Mouse (Mus musculus) C2C12 (cell line): ENCODE results near the gene Lmtk2. TPM values are rescaled to one million over a fixed set of nuclear protein-coding genes. Genes with fewer than 3 reads are reported as not detected.

Source experiments
- H3K27me3 ChIP-seq: one replicate; pipeline ENCODE4 v1.6.1; 2011; ENCODE audit not compliant: control insufficient read depth, insufficient read depth, insufficient read length
- H3K36me3 ChIP-seq: one replicate; pipeline ENCODE4 v1.6.1; 2011; ENCODE audit not compliant: control insufficient read depth, insufficient read depth
- H3K4me3 ChIP-seq: one replicate; pipeline ENCODE4 v1.5.1; 2011; ENCODE audit warnings: mild to moderate bottlenecking, control low read depth; ENCODE audit not compliant: poor library complexity, insufficient read depth, severe bottlenecking
- H3K79me2 ChIP-seq: one replicate; pipeline ENCODE4 v1.6.1; 2011; ENCODE audit not compliant: control insufficient read depth, insufficient read depth
- H3K79me3 ChIP-seq: one replicate; pipeline ENCODE4 v1.6.1; 2011; ENCODE audit warnings: low read depth, control low read depth
- H3ac ChIP-seq: one replicate; pipeline ENCODE3; 2011; ENCODE audit warnings: low read depth; ENCODE audit not compliant: control insufficient read depth, insufficient read length
- CEBPB ChIP-seq: IDR thresholded peaks from one replicate; pipeline ENCODE4 v1.6.1; 2011; ENCODE audit warnings: low read depth, mild to moderate bottlenecking, control low read depth, moderate library complexity
- CTCF ChIP-seq: IDR thresholded peaks from one replicate; pipeline ENCODE4 v1.5.1; 2011; ENCODE audit not compliant: control insufficient read depth, insufficient read depth, insufficient read length
- FOSL1 ChIP-seq: IDR thresholded peaks from one replicate; pipeline ENCODE4 v1.8.0; 2011; ENCODE audit warnings: mild to moderate bottlenecking, low read length; ENCODE audit not compliant: poor library complexity, insufficient read depth, severe bottlenecking
- MAX ChIP-seq: IDR thresholded peaks from one replicate; pipeline ENCODE4 v1.6.1; 2011; ENCODE audit warnings: mild to moderate bottlenecking, control low read depth
- MYOD1 ChIP-seq: IDR thresholded peaks from one replicate; pipeline ENCODE4 v1.6.1; 2011; ENCODE audit warnings: low read depth; ENCODE audit not compliant: control insufficient read depth, insufficient read length
- MYOG ChIP-seq: IDR thresholded peaks from one replicate; pipeline ENCODE4 v1.6.1; 2011; ENCODE audit not compliant: control insufficient read depth, insufficient read length; ENCODE audit errors: extremely low read depth
- USF1 ChIP-seq: IDR thresholded peaks from one replicate; pipeline ENCODE4 v1.6.1; 2011; ENCODE audit warnings: low read depth, mild to moderate bottlenecking, control low read depth, moderate library complexity
- polyA plus RNA-seq: library from polyadenylated mRNA; unstranded; fragments of >200 nt; fragmentation: generic; extraction: Trizol; gene quantifications from one replicate; pipeline ENCODE4 v1.2.1, GENCODE M21; 2012; ENCODE audit warnings: missing spikeins

Gene Lmtk2
- polyA plus RNA-seq, 1 experiment = 4.9 TPM

- Histone ChIP-seq H3K79me3 (no peaks in the 10 kb centered on the region), H3ac (no peak overlapping the region), H3K27me3 (no peaks in the 10 kb centered on the region), H3K4me3 (no peak overlapping the region), H3K79me2 (no peaks in the 10 kb centered on the region), H3K36me3 (no peaks in the 10 kb centered on the region)
- TF ChIP-seq CEBPB (no peak), FOSL1 (no peak), MYOG (no peak), CTCF (no peak), MAX (no peak), USF1 (no peak), MYOD1 (no peak)
Observed at GRCm38 (mm10) chr5:144226220-144226619, 126.0 kb downstream of the Lmtk2 start.

- TF ChIP-seq FOSL1 (no peak), USF1 (no peak), CTCF (no peak), MAX (no peak), MYOD1 (no peak), MYOG (no peak)
- H3K4me3 ChIP-seq = no peak overlapping the region
- no peaks in the 10 kb centered on the region for H3K36me3 ChIP-seq
- no peaks in the 10 kb centered on the region for H3K79me3 ChIP-seq
- no peak overlapping the region for H3ac ChIP-seq
- H3K79me2 ChIP-seq = no peaks in the 10 kb centered on the region
- no peaks in the 10 kb centered on the region for H3K27me3 ChIP-seq
Observed at GRCm38 (mm10) chr5:144230216-144230615, 130.0 kb downstream of the Lmtk2 start.

GRCm38 (mm10) chr5:144231410-144231809 is 131.2 kb downstream of the Lmtk2 start:
- H3K4me3 ChIP-seq = no peak overlapping the region
- H3K27me3 ChIP-seq = no peaks in the 10 kb centered on the region
- H3K79me3 ChIP-seq = no peaks in the 10 kb centered on the region
- TF ChIP-seq USF1 (no peak), MYOG (no peak), CTCF (no peak), MYOD1 (no peak), CEBPB (no peak), FOSL1 (no peak), MAX (no peak)
- H3K36me3 ChIP-seq = no peaks in the 10 kb centered on the region
- no peaks in the 10 kb centered on the region for H3K79me2 ChIP-seq
- H3ac ChIP-seq = no peak overlapping the region

- Histone ChIP-seq H3K79me3 (no peaks in the 10 kb centered on the region), H3K27me3 (no peaks in the 10 kb centered on the region), H3K4me3 (no peak overlapping the region), H3ac (no peak overlapping the region), H3K79me2 (no peaks in the 10 kb centered on the region), H3K36me3 (no peaks in the 10 kb centered on the region)
- TF ChIP-seq USF1 (no peak), MAX (no peak), CTCF (no peak), CEBPB (no peak), FOSL1 (no peak), MYOG (no peak), MYOD1 (no peak)
Observed at GRCm38 (mm10) chr5:144232531-144232930, 132.3 kb downstream of the Lmtk2 start.

GRCm38 (mm10) chr5:144234222-144234621 is 134.0 kb downstream of the Lmtk2 start:
- H3K79me2 ChIP-seq = no peaks in the 10 kb centered on the region
- H3K36me3 ChIP-seq = no peaks in the 10 kb centered on the region
- no peaks in the 10 kb centered on the region for H3K27me3 ChIP-seq
- TF ChIP-seq USF1 (no peak), FOSL1 (no peak), CEBPB (no peak), MYOD1 (no peak), MYOG (no peak)
- H3K4me3 ChIP-seq = no peak overlapping the region
- H3ac ChIP-seq = no peak overlapping the region
- H3K79me3 ChIP-seq = no peaks in the 10 kb centered on the region

GRCm38 (mm10) chr5:144234714-144235113 is 134.5 kb downstream of the Lmtk2 start:
- Histone ChIP-seq H3K4me3 (no peak overlapping the region), H3K36me3 (no peaks in the 10 kb centered on the region), H3K27me3 (no peaks in the 10 kb centered on the region), H3K79me2 (no peaks in the 10 kb centered on the region), H3K79me3 (no peaks in the 10 kb centered on the region), H3ac (no peak overlapping the region)
- TF ChIP-seq MYOD1 (no peak), CTCF (no peak), MAX (no peak)

Other genes starting within 250 kb of the Lmtk2 start
- 0.18 TPM for gene Ankrd61, start 202.8 kb upstream of the Lmtk2 start, polyA plus RNA-seq
- 158 TPM for gene Aimp2, start 190.6 kb upstream of the Lmtk2 start, polyA plus RNA-seq
- 7.0 TPM for gene Pms2, start 190.5 kb upstream of the Lmtk2 start, polyA plus RNA-seq
- gene Gm42421, start 172.3 kb upstream of the Lmtk2 start, polyA plus RNA-seq = 0.25 TPM
- not detected for gene Rsph10b, start 167.4 kb upstream of the Lmtk2 start, polyA plus RNA-seq
- gene Ccz1, start 85.6 kb upstream of the Lmtk2 start, polyA plus RNA-seq = 35.0 TPM
- not detected for gene Ocm, start 73.8 kb upstream of the Lmtk2 start, polyA plus RNA-seq
- gene Bhlha15, start 89.8 kb downstream of the Lmtk2 start, polyA plus RNA-seq = not detected
- 10.5 TPM for gene Tecpr1, start 123.2 kb downstream of the Lmtk2 start, polyA plus RNA-seq
- gene Bri3, start 144.0 kb downstream of the Lmtk2 start, polyA plus RNA-seq = 121 TPM